Mouse (Mus musculus): ENCODE measurements at regions not wholly inside any gene's neighbourhood (a gene's known extent, or its start where the extent isn't known, plus 50 kb on each side); places are given as distances from the start of the nearest gene placed in this dataset.

GRCm38 (mm10) chr6:140179999-140180398 is 138.7 kb upstream of the Plcz1 start:
- ATAC-seq (ENCODE audit: low TSS enrichment), result no peak

GRCm38 (mm10) chr6:140178425-140179193 is 137.4 kb upstream of the Plcz1 start:
- ATAC-seq (ENCODE audit: low TSS enrichment), result no peak

GRCm38 (mm10) chr6:140172716-140173115 is 131.5 kb upstream of the Plcz1 start:
- ATAC-seq (ENCODE audit: low TSS enrichment), result no peak

GRCm38 (mm10) chr6:140169836-140170235 is 128.6 kb upstream of the Plcz1 start:
- no peak for ATAC-seq (ENCODE audit: low TSS enrichment)

GRCm38 (mm10) chr6:140167182-140167581 is 125.9 kb upstream of the Plcz1 start:
- no peak for ATAC-seq (ENCODE audit: low TSS enrichment)

GRCm38 (mm10) chr6:140162729-140163128 is 121.5 kb upstream of the Plcz1 start:
- ATAC-seq (ENCODE audit: low TSS enrichment), result no peak

GRCm38 (mm10) chr6:140161482-140161881 is 120.2 kb upstream of the Plcz1 start:
- no peak for ATAC-seq (ENCODE audit: low TSS enrichment)

- ATAC-seq (ENCODE audit: low TSS enrichment), result no peak
Observed at GRCm38 (mm10) chr6:140160946-140161345, 119.7 kb upstream of the Plcz1 start.

- ATAC-seq (ENCODE audit: low TSS enrichment), result peak; percentile 84
Observed at GRCm38 (mm10) chr6:140158986-140159385, 117.7 kb upstream of the Plcz1 start.

- ATAC-seq (ENCODE audit: low TSS enrichment), result no peak
Observed at GRCm38 (mm10) chr6:140157375-140157774, 116.1 kb upstream of the Plcz1 start.

GRCm38 (mm10) chr6:140152418-140153176 is 111.3 kb upstream of the Plcz1 start:
- peak; percentile 81 for ATAC-seq (ENCODE audit: low TSS enrichment)

GRCm38 (mm10) chr6:140148628-140149245 is 107.5 kb upstream of the Plcz1 start:
- no peak for ATAC-seq (ENCODE audit: low TSS enrichment)

GRCm38 (mm10) chr6:140148138-140148537 is 106.9 kb upstream of the Plcz1 start:
- no peak for ATAC-seq (ENCODE audit: low TSS enrichment)

- ATAC-seq (ENCODE audit: low TSS enrichment), result no peak
Observed at GRCm38 (mm10) chr6:140147711-140148110, 106.5 kb upstream of the Plcz1 start.

GRCm38 (mm10) chr6:140133734-140134133 is 92.5 kb upstream of the Plcz1 start:
- ATAC-seq (ENCODE audit: low TSS enrichment), result peak; percentile 80

- ATAC-seq (ENCODE audit: low TSS enrichment), result peak; percentile 55; the same call in 1 of the 2 replicates
Observed at GRCm38 (mm10) chr6:140126645-140127044, 85.4 kb upstream of the Plcz1 start.

- peak; percentile 75 for ATAC-seq (ENCODE audit: low TSS enrichment)
Observed at GRCm38 (mm10) chr6:140114024-140114423, 72.8 kb upstream of the Plcz1 start.

GRCm38 (mm10) chr6:140112054-140112453 is 70.8 kb upstream of the Plcz1 start:
- ATAC-seq (ENCODE audit: low TSS enrichment), result no peak

GRCm38 (mm10) chr6:140108083-140108482 is 66.8 kb upstream of the Plcz1 start:
- no peak for ATAC-seq (ENCODE audit: low TSS enrichment)

- ATAC-seq (ENCODE audit: low TSS enrichment), result no peak
Observed at GRCm38 (mm10) chr6:140107628-140108027, 66.4 kb upstream of the Plcz1 start.

- ATAC-seq (ENCODE audit: low TSS enrichment), result no peak
Observed at GRCm38 (mm10) chr6:140106141-140106540, 64.9 kb upstream of the Plcz1 start.

- ATAC-seq (ENCODE audit: low TSS enrichment), result no peak
Observed at GRCm38 (mm10) chr6:140102043-140102442, 60.8 kb upstream of the Plcz1 start.

GRCm38 (mm10) chr6:140095416-140095815 is 54.2 kb upstream of the Plcz1 start:
- ATAC-seq (ENCODE audit: low TSS enrichment), result no peak

Measured in frontal cortex, adult (tissue).